Mouse (Mus musculus): ENCODE data around the gene Itgb1bp1. TPM values are rescaled to one million over a fixed set of nuclear protein-coding genes. Genes with fewer than 3 reads are reported as not detected.

Gene Itgb1bp1
- total RNA-seq, 2 experiments from 2014 or later = 41.1 to 43.1 TPM

GRCm38 (mm10) chr12:21302361-21302783 is 16.3 kb upstream of the Itgb1bp1 start:
- no peak for DNase-seq (ENCODE audit: low spot score in 2 of 2)

GRCm38 (mm10) chr12:21301932-21302331 is 15.8 kb upstream of the Itgb1bp1 start:
- DNase-seq (ENCODE audit: low spot score in 2 of 2) = no peak

GRCm38 (mm10) chr12:21301324-21301723 is 15.2 kb upstream of the Itgb1bp1 start:
- DNase-seq (ENCODE audit: low spot score in 2 of 2) = no peak

- no peak for DNase-seq (ENCODE audit: low spot score in 2 of 2)
These were observed 12.8 kb upstream of the Itgb1bp1 start for GRCm38 (mm10) chr12:21298856-21299255.

GRCm38 (mm10) chr12:21289651-21290050 is 3.6 kb upstream of the Itgb1bp1 start:
- no peak for DNase-seq (ENCODE audit: low spot score in 2 of 2)

GRCm38 (mm10) chr12:21288716-21289395 is 2.8 kb upstream of the Itgb1bp1 start:
- no peak for DNase-seq (ENCODE audit: low spot score in 2 of 2)

GRCm38 (mm10) chr12:21286712-21287650 is 897 bp upstream of the Itgb1bp1 start:
- no peak for DNase-seq (ENCODE audit: low spot score in 2 of 2)

- DNase-seq (ENCODE audit: low spot score in 2 of 2) = no peak
These were observed 409 bp downstream of the Itgb1bp1 start for GRCm38 (mm10) chr12:21285508-21286242.

GRCm38 (mm10) chr12:21284761-21285441 is 1.2 kb downstream of the Itgb1bp1 start, which contains the start of gene Cpsf3:
TSS of gene Cpsf3 (plus strand) at chr12:21285391.
- no peak for DNase-seq (ENCODE audit: low spot score in 2 of 2)

- no peak for DNase-seq (ENCODE audit: low spot score in 2 of 2)
These were observed 8.7 kb downstream of the Itgb1bp1 start for GRCm38 (mm10) chr12:21277352-21277864.

GRCm38 (mm10) chr12:21274446-21274845 is 11.6 kb downstream of the Itgb1bp1 start:
- no peak for DNase-seq (ENCODE audit: low spot score in 2 of 2)

- no peak for DNase-seq (ENCODE audit: low spot score in 2 of 2)
These were observed 17.9 kb downstream of the Itgb1bp1 start for GRCm38 (mm10) chr12:21268083-21268616.

GRCm38 (mm10) chr12:21266784-21267098 is 19.3 kb downstream of the Itgb1bp1 start:
- DNase-seq (ENCODE audit: low spot score in 2 of 2) = no peak

GRCm38 (mm10) chr12:21265946-21266783 is 19.9 kb downstream of the Itgb1bp1 start:
- peak; percentile 65 to 73 for DNase-seq (ENCODE audit: low spot score in 2 of 2)

- DNase-seq (ENCODE audit: low spot score in 2 of 2) = no peak
These were observed 20.6 kb downstream of the Itgb1bp1 start for GRCm38 (mm10) chr12:21265501-21265900.

GRCm38 (mm10) chr12:21264970-21265369 is 21.1 kb downstream of the Itgb1bp1 start:
- no peak for DNase-seq (ENCODE audit: low spot score in 2 of 2)

GRCm38 (mm10) chr12:21264241-21264640 is 21.8 kb downstream of the Itgb1bp1 start:
- no peak for DNase-seq (ENCODE audit: low spot score in 2 of 2)

GRCm38 (mm10) chr12:21263256-21263655 is 22.8 kb downstream of the Itgb1bp1 start:
- DNase-seq (ENCODE audit: low spot score in 2 of 2) = peak in 1 of 2 experiments; percentile 17

- no peak for DNase-seq (ENCODE audit: low spot score in 2 of 2)
These were observed 24.6 kb downstream of the Itgb1bp1 start for GRCm38 (mm10) chr12:21261521-21261920.

Data from left cerebral cortex, adult 18-20 months (tissue).